Mouse (Mus musculus) activated CD4-positive, CD25-positive, alpha-beta regulatory T cell, adult 4 months (primary cell): ENCODE data around the gene Ankrd37. TPM values are rescaled to one million over a fixed set of nuclear protein-coding genes. Genes with fewer than 3 reads are reported as not detected.

Experiments used
- ATAC-seq: one replicate; pipeline ENCODE4 v1.8.0; 2017
- polyA plus RNA-seq, 2 experiments: library from polyadenylated mRNA; unstranded; fragments of 100-300 nt; shearing (Covaris generic); gene quantifications; one replicate each; pipeline ENCODE4 v1.2.1; 2017

Ankrd37 gene
- polyA plus RNA-seq: 10 to 100 TPM; 11.8 to 13.0 TPM

DNA sequence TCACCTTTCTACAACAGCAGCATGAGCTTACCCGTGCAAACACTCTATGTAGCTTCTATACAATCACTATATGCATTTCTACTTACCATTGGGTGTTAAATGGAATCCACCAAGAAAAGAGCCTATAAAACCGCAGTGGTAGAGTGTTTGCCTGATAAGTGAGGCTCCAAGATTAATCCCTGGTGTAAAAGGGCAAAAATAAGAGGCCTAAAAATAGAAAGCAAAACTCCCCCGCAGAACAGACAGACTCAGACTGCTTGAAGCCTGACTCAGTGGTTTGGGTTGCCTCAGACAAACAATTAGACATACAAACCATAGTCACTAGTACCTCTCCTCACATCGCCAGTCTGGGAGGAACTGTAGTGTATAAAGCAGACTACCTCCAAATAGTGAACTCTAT, at the start of gene Ankrd37:
Gene Ankrd37 (minus strand): TSS at position 112 of the 400 bp plus-strand sequence.
- ATAC-seq: no peak

DNA sequence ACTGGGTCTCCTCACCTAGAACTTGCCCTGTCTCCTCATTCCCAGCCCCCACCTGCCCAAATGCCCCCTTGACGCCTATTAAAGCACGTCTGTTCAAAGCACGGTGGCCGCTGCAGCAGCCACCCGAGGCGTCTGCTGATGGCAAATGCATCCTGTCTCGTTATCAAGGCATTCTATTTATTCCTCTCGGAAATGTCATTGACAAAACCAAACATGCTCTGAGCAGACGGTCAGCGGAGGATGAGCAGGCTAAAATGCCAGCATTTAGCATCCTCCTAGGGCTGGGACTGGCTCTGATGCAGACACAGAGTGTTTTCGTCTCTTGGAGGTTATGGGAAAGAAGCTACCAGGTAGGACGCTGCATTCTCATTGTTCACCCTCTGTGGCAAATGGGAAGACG, 34.8 kb upstream of the Ankrd37 start:
- no peak for ATAC-seq

DNA sequence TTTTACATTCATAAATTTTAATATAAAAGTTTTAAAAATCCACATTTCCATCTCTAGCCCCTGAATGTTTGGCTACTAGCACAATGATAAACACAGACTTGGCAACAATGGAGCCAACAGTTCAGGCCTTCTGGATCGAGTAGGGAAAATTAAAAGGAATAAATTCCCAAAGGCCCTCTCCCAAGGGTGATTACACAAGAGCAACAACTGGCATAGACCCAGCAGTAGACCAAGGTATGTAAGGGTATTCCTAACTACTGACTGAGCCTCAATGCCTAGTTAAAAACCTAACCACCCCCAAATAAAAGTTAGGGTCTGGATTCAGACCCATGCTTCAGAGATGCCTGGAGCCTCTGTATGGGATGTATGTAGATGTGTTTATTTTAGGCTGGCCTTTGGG, 34.2 kb upstream of the Ankrd37 start:
- ATAC-seq: no peak

DNA sequence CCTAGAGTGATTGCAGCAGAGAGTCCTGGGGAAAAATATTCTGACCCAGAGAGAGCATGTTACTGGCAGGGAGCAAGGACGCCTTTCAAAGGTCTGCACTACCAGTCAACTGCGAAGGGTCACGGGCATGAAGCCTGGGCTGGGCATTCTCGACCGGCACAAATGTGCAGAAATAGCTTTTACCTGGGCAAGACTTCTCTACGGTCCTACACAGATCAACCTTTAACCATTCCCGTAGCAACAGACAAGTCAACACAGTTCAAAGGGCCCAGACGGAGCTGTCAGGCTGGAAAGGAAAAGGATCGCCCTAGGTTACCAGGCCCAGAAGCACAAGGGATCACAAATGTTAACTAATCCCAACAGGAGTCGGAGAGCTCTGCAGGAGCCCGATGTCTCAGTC, 30.7 kb upstream of the Ankrd37 start:
- ATAC-seq: no peak

DNA sequence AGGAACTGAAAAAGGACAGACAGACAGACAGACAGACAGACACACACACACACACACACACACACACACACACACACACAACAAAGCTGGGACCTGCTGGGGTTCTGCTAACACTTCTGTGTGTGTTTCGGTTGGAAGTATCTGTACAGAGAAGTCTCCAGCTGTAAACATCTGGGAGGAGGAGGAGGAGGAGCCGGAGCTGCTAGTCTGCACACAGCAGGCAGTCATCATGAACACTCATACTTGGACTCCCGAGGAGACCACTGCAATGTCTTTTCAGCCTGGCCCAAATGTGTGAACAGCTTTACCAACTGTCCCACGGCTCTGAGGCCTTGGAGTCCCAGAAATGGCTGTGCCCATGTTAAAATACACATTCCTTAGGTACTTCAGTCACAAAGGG, 18.9 kb upstream of the Ankrd37 start:
- no peak for ATAC-seq

DNA sequence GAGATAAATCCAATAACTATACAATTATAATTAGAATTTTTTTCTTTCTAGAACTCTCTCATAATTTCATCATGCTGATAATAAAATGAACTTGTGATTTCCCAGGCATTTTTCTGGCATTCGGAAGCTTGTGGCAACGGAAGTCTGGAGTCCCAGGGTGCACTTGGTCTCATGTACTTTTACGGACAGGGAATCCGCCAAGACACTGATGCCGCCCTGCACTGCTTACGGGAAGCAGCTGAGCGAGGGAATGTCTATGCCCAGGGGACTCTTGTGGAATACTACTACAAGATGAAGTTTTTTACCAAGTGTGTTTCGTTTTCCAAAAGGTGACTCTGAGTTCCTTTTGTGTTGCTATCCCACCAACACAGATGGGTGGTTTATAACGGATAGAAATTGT, 17.3 kb upstream of the Ankrd37 start:
- no peak for ATAC-seq

DNA sequence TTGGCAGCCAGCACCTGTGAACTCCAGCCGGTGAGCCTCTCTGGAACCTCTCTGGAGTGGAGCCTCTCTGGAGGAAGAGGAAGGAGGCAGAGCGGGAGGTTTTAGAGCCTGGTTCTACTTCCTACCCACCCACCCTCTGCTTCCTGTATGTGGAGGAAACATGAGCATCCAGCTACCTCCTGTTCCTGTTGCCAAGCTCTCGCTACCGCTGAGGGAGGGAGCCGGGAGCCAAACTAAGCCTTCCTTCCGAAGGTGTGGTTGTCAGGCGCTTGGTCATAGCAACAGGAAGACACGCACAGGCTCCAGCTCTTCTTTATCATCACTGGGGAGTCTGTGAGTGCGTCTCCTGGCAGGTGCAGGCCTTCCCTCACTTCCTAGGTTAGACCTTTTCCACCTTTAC, 16.7 kb upstream of the Ankrd37 start:
- ATAC-seq: no peak

DNA sequence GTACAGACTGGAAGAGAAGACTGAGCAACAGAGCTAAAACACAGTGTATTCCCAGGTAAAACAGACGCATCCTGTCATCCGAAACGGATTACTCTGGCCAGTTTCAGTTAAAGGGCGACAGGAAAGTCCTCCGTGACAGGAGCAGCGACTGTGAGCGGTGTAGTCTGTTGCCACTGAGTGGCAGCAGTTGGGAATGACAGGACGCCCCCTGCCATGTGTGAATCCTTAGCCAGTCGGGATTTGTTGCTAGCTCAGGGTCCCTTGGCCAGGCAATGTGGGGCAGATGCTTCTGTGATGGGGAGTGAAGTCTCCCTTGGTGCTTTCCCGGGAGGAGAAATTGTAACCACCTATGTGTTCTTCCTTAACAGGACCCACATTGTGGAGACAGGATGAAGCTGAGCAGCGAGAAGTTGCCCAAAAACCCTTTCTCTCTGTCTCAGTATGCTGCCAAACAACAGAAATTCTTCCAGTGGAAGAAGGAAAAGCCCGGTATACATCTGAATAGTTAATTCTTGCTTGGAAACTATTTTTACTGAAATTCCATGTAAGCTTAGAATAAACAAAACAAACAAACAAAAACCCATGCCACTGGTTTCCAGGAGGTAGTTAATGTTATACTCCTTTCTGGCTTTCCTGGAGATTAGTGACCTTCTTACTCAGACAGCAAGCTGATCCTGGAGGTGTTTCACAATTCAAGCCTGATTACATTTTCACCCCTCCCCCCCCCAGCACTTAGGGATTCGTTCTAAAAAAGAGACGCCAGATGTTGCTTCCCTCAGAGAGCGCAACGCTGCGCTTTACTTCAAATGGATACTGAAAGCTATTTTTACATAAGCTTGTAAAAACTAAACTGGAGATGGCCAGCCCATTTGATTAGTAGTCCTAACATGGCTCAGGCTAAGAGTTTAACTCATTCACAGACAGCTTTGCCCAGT, 5.5 kb upstream of the Ankrd37 start:
- no peak for ATAC-seq

DNA sequence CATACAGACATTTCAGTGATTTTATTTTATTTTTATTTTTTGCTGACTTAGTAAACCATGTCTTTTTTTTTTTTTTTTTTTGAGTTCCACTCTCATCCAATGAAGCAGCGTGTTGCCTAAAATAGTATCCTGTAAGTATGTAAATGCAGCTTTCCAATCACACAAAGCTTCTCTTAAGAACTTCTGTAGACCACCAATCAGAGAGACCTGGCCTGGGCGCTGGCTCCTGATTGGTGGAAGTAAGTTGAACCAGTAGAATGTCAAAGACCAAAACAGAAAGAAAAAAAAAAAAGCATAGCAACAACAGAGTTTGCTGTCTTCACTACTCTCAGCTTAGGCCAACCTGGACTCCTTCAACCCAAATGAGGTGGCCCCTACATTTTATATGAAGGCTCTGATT, 4.8 kb upstream of the Ankrd37 start:
- ATAC-seq: no peak

DNA sequence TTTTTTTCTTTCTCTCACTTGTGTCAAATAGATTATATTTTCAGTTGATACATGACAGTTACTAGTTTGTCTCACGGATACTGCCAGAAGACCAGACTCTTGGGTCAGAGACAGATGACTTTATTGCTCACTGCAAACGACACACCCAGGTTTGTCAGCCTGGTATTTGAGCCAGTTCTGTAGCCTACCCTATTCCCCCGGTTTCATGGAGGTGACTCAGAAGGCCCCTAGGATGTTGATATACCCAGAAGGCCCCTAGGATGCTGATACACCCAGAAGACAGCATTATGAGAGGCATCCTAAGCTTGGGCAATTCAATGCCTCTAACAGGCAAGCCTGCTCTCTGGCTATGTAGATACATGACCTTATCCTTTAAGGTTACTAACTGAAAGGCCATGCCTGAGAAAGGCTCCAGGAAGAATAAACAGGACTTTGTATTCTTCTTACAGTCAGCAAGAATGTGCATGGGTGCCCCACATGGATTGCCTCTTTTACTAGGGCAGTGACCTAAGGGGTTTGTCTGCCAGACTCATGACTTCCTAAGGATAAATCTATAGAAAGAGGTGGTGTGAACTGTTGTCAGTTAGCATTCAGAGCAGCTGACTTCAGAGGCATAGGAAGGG, 1.7 kb upstream of the Ankrd37 start:
- no peak for ATAC-seq

DNA sequence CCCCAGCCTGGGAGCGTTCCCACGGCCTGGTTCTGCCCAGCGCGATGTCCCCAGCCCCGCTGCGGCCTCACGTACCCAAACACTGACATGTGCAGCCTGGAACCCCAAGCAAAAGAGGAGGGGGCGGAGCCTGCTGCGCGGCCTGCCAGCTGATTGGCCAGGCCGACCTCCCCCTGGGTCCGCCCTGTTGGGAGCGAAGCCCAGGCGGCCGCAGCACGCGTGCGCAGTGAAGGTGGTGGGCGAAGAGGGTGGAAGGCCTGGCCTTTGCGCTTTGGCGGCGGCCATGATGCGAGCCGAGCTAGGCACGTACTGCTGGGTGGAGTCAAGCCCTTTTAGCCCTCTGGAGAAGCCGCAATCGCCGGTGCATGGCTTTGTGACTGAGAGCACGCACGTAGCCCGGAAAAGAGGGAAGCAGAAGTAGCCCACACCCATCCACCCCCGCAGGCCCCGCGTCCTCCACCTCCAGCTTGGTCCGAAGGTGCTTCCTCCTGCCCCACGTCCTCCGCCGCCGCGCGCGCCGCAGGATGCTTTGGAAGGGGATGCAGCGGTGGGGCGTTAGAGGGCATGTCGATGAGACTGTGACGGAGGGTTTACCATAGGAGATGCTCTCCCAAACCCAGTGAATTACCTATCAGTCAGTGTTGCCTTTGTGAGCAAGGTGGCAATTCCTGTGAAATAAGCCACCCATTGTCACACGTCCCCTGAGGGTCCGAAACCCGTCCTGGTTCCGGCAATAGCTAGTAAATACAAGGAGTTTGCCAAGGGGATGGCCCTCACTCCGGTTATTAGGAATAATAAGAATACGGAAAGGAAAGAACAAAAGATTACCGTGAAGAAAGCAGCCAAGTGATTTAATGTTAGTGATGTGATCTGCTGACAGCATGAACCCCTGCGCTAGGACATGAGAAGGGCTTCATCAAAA, 5.5 kb downstream of the Ankrd37 start:
- peak; percentile 97 for ATAC-seq

DNA sequence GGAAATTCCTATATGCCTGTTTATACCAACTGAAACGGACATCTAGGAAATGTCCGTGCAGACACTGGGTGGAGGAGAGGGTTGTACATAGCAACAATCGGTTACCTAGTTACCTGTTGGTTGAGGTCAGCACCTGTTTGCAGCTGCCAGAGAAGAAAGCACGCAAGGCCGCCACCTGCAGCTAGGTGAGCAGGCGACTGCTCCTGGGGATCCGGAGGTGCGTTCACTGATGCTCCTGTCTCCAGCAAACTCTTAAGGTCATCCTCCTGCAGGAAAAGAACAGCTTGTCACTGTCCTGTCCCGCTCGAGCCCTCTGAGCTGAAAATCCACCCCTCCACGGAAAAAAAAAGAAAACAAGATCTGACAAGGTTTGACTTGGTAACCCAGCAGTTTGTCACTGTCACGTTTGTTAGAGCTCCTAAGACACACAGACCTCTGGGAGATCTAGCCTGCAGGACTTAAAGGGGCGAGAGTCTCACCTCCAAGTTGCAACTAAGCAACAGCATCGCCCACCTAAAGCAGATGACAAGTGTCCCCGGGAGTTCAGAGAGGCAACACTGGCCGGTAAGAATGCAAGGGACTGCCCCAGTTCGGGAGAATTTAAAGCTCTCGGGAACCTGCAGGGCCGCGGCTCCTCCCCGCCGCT, 6.2 kb downstream of the Ankrd37 start, which contains the start of gene Lrp2bp:
Gene Lrp2bp (plus strand): TSS at position 166 of the 646 bp plus-strand sequence.
- ATAC-seq: no peak

DNA sequence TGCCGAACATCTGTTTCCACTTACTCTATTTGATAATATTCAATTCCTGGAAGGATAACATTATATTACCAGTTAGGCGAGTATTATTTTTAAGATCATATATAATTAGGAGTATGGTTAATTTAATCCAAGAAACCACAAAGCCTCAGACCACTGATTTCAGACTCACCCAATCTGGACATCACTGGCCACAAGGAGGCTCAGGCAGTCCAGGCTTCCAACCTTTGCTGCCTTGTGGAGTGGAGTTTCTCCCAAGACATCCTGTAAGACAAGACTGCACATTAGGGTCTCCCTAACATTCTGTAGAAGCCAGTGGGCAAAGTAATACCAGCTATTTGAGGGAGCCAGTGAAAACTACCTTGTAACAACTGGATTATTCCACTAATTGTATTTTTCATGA, 7.3 kb downstream of the Ankrd37 start:
- ATAC-seq: no peak

DNA sequence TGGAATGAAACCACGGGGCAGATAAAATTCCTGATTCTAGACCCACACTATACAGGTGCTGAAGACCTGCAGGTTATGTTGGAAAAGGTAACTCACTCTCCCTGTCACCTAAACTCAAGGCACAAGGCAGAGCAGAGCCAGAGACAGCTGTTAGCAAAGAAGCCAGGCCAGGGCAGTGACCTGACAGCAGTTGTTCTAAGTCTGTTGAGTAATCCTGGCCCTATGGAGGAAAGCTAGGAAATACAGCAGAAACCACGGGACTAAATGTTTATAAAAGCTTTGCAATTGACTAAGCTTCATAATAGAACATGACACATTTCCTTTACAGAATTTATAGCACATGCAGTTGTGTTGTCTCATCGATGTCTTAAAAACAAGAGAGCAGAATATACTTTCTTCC, 9.9 kb downstream of the Ankrd37 start:
- no peak for ATAC-seq

DNA sequence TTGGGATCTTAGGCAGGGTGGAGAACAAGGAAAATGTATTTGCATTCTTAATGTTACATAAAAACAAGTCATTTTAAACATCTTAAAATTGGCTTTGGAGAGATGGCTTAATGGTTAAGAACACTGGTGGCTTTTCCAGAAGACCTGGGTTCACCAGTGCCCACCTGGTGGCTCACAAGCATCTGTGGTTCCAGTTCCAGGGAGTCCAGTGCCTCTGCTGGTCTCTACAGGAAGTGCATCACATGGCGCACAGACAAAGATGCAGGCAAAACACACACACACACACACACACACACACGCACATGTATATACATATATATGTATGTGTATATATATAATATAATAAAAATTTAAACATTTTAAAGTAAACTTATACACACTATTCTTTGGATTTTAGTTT, 11.4 kb downstream of the Ankrd37 start:
- peak; percentile 46 for ATAC-seq

DNA sequence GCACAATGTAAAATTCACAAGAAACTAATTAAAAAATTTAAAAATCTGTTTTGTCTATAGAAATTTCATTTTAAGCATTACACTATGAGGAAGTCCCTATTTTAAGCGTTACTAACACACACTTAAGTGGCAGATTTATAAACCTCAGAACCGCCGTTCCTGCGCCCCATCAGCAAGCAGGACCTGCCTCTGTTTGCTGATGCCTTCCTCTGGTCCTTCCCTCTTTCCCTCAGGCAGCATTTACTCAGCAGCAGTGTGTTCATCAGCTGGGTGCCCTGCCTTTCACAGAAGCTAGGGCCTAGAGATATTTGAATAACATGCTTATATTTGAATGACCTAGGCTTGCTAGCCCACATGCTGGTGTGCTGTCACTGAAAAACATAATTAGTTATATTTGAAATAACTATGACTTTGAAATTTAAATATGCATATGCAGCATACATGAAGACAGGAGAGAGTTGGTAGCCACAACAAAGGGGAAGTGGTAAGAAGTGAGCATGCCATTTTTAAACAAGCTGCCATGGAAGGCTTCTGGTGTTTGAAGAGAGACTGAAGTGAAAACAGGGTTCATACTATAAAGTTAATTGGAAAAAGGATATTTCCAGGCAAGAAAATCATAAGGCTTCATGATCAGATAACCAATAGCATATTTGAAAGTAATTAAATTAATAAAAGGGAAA, 14.7 kb downstream of the Ankrd37 start:
- ATAC-seq: no peak

DNA sequence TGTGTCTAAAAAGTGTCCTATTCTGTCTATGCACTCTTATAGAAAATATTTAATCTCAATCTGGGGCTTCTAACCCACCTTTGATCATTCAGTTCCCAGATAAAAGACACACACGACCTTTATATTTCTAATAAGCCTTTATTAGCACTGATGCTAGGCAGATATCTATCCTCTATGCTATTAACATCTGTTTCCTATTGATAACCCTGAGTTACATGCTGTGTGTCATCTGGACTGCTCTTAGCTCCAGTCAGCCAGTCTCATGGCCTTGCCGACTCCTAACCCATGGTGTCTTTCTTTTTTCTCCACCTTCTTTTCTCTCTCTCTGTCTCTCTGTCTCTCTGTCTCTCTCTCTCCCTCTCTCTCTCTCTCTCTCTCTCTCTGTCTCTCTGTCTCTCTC, 17.3 kb downstream of the Ankrd37 start:
- no peak for ATAC-seq

DNA sequence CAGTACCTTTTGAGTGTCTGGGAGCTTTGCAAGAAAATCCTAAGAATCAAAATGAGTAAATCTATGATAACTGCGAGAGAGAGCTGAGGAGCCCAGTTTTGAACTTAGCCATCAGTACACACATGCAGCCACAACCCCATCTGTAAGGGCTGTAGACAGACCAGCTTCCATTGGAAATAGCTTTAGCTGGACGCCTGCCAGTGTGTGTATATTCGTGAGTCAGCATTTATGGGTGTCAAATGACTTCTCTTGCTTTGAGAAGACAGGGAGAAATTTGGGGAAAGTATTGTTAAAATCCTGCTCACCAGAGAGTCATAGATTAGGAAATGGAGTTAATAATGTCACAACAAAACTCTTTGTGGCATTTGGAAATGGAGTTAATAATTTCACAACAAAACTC, 18.8 kb downstream of the Ankrd37 start:
- ATAC-seq: no peak

DNA sequence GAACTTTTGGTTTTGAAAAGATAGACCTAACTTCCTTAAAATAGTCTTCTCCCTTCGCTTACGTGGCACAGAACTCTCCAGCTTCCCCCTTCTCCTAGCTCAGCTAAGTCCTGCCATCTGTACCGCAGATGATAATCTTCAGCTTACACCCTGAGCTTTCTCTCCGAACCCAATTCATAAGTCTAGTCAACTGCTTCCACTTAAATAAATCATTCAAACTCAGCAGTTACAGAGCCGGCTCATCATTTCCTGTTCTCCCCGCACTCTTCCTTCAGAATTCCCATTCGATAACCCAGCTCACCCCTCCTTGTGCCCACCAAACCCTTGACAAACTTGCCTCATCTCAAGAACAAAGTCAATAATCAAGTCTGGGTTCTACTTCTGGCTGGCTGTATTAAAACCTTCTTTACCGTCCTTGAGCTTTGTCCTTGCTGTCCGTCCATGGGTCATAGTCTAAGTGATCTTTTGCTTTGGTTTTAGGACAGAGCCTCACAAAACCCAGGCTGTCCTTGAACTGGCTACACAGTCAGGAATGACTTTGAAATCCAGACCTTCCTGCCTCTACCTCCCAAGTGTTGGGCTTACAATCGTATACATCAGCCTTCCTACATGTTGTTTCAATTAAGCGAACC, 29.6 kb downstream of the Ankrd37 start:
- ATAC-seq: no peak

DNA sequence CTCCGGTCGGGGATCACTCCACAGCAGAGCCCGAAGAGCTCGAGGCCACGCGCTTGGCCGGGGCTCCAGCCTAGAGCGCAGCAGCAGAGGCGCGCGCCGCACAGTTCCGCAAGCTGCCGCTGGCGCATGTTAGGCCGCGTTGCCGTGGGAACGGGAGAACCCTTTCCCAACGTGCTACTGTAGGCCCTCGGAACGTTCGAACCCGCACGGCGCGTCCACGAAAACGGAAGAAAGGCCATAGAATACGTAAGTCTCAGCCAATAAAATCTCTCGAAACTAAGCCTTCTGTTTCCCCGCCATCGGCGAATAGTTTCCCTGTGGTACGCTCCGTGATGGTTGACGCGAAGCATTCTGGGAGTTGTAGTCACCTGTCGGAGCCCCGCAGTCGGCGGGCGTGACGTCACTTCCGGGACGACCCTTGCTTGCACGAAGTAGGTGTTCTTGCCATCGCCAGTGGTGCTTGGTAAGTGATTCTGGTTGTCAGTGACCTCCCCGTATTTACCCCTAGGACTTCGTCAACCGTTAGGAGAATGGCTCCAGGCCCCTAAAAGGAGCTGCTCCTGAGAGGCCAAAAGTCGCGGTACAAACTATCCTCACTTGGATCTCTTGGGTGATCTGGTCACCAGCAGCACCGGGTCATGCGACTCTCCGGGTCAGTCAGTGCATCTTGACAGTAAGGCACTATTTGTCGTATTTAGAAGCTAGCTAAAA, 30.2 kb downstream of the Ankrd37 start, which contains the start of the genes 1700029J07Rik and Ufsp2:
Gene 1700029J07Rik (minus strand): TSS at position 127 of the 711 bp plus-strand sequence.
Gene Ufsp2 (plus strand): TSS at position 403 of the 711 bp plus-strand sequence.
- peak; percentile 93 for ATAC-seq
